Mouse (Mus musculus): ENCODE measurements around the gene Larp7.

- TF ChIP-seq CTCF (IDR thresholded peaks at IDR 0.05; ENCODE audit: extremely low read depth, insufficient read depth, low read length), result no peak
- TF ChIP-seq POLR2A (IDR thresholded peaks at IDR 0.05; ENCODE audit: extremely low read depth, insufficient read depth, low read length), result no peak
Observed at GRCm38 (mm10) chr3:127529824-127530223, 23.3 kb downstream of the Larp7 start.
